Mouse (Mus musculus) megakaryocyte-erythroid progenitor cell, adult 5-6 weeks (primary cell): Measurements from ENCODE around the gene BC048562. TPM values are rescaled to one million over a fixed set of nuclear protein-coding genes. Genes with fewer than 3 reads are reported as not detected.

Experiments
- ATAC-seq: replicated peaks from 2 replicates; pipeline ENCODE4 v1.8.0; 2016; ENCODE audit warnings: mild to moderate bottlenecking, inconsistent platforms; ENCODE audit not compliant: severe bottlenecking, poor library complexity, low FRiP score, low TSS enrichment
- total RNA-seq, 2 experiments: library from RNA; stranded (forward) in 1 of 2; stranded (reverse) in 1 of 2; fragments of 200-1000, 215-1000 nt in 1 of 2; fragments of >200 nt in 1 of 2; fragmentation: Nextera tagmentation in 1 of 2; gene quantifications; 2 replicates each; pipeline ENCODE4 v1.2.3; 2014 to 2017

Gene BC048562
- total RNA-seq, 2 experiments from 2014 or later = not detected

DNA sequence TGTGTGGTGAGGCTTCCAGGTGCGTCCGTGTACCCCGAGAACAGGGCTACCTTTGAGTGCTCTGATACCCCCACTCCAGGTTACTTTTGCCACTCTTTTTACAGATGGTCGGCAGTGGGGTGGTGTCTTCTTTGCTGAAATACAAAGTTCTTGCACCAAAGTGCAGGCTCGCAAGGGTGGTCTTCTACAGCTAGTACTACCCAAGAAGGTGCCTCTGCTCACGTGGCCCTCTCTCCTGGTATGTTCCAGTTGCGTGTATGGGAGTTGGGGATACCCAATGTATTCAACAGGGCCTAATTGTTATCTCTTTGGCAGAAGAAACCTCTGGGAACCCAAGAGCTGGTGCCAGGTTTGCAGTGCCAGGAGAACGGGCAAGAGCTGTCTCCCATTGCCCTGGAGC, 57.0 kb downstream of the BC048562 start:
- ATAC-seq = no peak

DNA sequence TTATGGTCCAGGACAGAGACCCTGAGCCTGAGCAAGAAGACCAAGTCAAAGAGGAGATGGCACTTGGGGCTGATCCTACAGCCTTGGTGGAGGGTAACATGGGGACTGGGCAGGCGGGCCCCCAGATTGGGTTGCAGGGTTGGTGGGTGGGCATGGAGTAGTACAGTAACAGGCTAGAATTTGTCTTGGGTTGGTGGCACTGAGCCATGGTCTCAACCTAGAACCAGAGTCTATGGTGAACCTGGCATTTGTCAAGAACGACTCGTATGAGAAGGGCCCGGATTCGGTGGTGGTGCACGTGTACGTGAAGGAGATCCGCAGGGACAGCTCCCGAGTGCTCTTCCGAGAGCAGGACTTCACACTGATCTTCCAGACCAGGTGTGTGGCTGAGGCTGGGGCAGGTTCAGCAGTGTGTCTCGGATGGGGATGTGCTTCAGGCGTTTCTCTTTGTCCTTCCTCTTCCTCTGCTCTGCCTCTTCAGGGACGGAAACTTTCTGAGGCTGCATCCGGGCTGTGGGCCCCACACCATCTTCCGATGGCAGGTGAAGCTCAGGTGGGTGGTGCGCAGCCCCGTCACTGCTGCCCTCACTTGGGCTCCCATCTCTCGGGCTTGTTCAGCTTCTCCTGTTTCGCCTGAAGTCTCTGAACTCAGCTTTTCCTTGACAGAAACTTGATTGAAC, 58.0 kb downstream of the BC048562 start:
- ATAC-seq = no peak

DNA sequence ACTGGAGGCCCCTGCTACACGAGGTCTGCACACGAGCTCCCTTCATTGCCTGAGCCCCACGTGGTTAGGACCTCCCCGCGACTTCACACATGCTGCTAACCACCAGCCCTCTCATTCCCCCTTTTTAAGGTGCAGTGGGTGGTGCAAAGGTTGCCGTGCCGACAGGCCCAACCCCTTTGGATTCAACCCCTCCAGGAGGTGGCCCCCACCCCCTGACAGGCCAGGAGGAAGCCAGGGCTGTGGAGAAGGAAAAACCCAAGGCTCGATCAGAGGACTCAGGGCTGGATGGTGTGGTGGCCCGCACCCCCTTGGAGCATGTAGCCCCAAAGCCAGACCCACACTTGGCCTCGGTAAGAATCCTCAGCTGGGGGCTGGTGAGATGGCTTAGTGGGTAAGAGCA, 58.6 kb downstream of the BC048562 start:
- no peak for ATAC-seq

Other genes starting within 250 kb of the BC048562 start
- 5.5 and 7.4 TPM in 2 replicates for gene Bsn, start 246.1 kb upstream of the BC048562 start, total RNA-seq (2014; fragmentation: Nextera tagmentation)
- 2.3 and 2.9 TPM in 2 replicates for gene Bsn, start 246.1 kb upstream of the BC048562 start, total RNA-seq (2017)
- gene Dag1, start 172.5 kb upstream of the BC048562 start, total RNA-seq (2014; fragmentation: Nextera tagmentation) = 10.2 and 12.9 TPM in 2 replicates
- gene Dag1, start 172.5 kb upstream of the BC048562 start, total RNA-seq (2017) = 4.6 and 5.1 TPM in 2 replicates
- 3.1 and 5.0 TPM in 2 replicates for gene Nicn1, start 146.1 kb upstream of the BC048562 start, total RNA-seq (2014; fragmentation: Nextera tagmentation)
- gene Nicn1, start 146.1 kb upstream of the BC048562 start, total RNA-seq (2017) = 1.4 TPM in 1 of 2 replicates, not detected in the other
- 0.28 TPM in 1 of 2 replicates, not detected in the other for gene Amt, start 139.6 kb upstream of the BC048562 start, total RNA-seq (2014; fragmentation: Nextera tagmentation)
- gene Amt, start 139.6 kb upstream of the BC048562 start, total RNA-seq (2017) = 0.23 TPM in 1 of 2 replicates, not detected in the other
- gene Rhoa, start 130.4 kb upstream of the BC048562 start, total RNA-seq (2014; fragmentation: Nextera tagmentation) = 148 and 275 TPM in 2 replicates
- 249 and 303 TPM in 2 replicates for gene Rhoa, start 130.4 kb upstream of the BC048562 start, total RNA-seq (2017)
- 2.8 and 8.2 TPM in 2 replicates for gene Tcta, start 130.3 kb upstream of the BC048562 start, total RNA-seq (2014; fragmentation: Nextera tagmentation)
- gene Tcta, start 130.3 kb upstream of the BC048562 start, total RNA-seq (2017) = 1.4 and 4.3 TPM in 2 replicates
- 1,807 and 1,840 TPM in 2 replicates for gene Gpx1, start 97.6 kb upstream of the BC048562 start, total RNA-seq (2014; fragmentation: Nextera tagmentation)
- 887 and 925 TPM in 2 replicates for gene Gpx1, start 97.6 kb upstream of the BC048562 start, total RNA-seq (2017)
- gene Usp4, start 88.6 kb upstream of the BC048562 start, total RNA-seq (2014; fragmentation: Nextera tagmentation) = 131 and 136 TPM in 2 replicates
- gene Usp4, start 88.6 kb upstream of the BC048562 start, total RNA-seq (2017) = 62.4 and 84.2 TPM in 2 replicates
- gene 1700102P08Rik, start 43.7 kb upstream of the BC048562 start, total RNA-seq (2014; fragmentation: Nextera tagmentation) = 0.52 and 1.7 TPM in 2 replicates
- gene 1700102P08Rik, start 43.7 kb upstream of the BC048562 start, total RNA-seq (2017) = 4.3 TPM in 1 of 2 replicates, not detected in the other
- gene Ccdc36, start 8.0 kb upstream of the BC048562 start, total RNA-seq (2014; fragmentation: Nextera tagmentation) = not detected in 2 replicates
- gene Ccdc36, start 8.0 kb upstream of the BC048562 start, total RNA-seq (2017) = not detected in 2 replicates
- gene Ccdc71, start 24.0 kb downstream of the BC048562 start, total RNA-seq (2014; fragmentation: Nextera tagmentation) = 19.6 and 42.3 TPM in 2 replicates
- gene Ccdc71, start 24.0 kb downstream of the BC048562 start, total RNA-seq (2017) = 13.2 and 13.6 TPM in 2 replicates
- gene Klhdc8b, start 25.1 kb downstream of the BC048562 start, total RNA-seq (2014; fragmentation: Nextera tagmentation) = 8.0 and 29.6 TPM in 2 replicates
- gene Klhdc8b, start 25.1 kb downstream of the BC048562 start, total RNA-seq (2017) = 6.2 and 21.7 TPM in 2 replicates
- not detected in 2 replicates for gene Lamb2, start 43.3 kb downstream of the BC048562 start, total RNA-seq (2014; fragmentation: Nextera tagmentation)
- 0.66 TPM in 1 of 2 replicates, not detected in the other for gene Lamb2, start 43.3 kb downstream of the BC048562 start, total RNA-seq (2017)
- gene Usp19, start 54.1 kb downstream of the BC048562 start, total RNA-seq (2014; fragmentation: Nextera tagmentation) = 127 and 134 TPM in 2 replicates
- gene Usp19, start 54.1 kb downstream of the BC048562 start, total RNA-seq (2017) = 37.8 and 51.0 TPM in 2 replicates
- 356 and 390 TPM in 2 replicates for gene Qars, start 71.2 kb downstream of the BC048562 start, total RNA-seq (2014; fragmentation: Nextera tagmentation)
- gene Qars, start 71.2 kb downstream of the BC048562 start, total RNA-seq (2017) = 235 and 321 TPM in 2 replicates
- gene Qrich1, start 80.3 kb downstream of the BC048562 start, total RNA-seq (2014; fragmentation: Nextera tagmentation) = 115 and 171 TPM in 2 replicates
- gene Qrich1, start 80.3 kb downstream of the BC048562 start, total RNA-seq (2017) = 146 and 150 TPM in 2 replicates
- 430 and 507 TPM in 2 replicates for gene Impdh2, start 123.8 kb downstream of the BC048562 start, total RNA-seq (2014; fragmentation: Nextera tagmentation)
- 413 and 539 TPM in 2 replicates for gene Impdh2, start 123.8 kb downstream of the BC048562 start, total RNA-seq (2017)
- gene Ndufaf3, start 131.0 kb downstream of the BC048562 start, total RNA-seq (2014; fragmentation: Nextera tagmentation) = 21.9 and 31.1 TPM in 2 replicates
- gene Ndufaf3, start 131.0 kb downstream of the BC048562 start, total RNA-seq (2017) = 14.1 and 28.7 TPM in 2 replicates
- 119 and 182 TPM in 2 replicates for gene Dalrd3, start 133.4 kb downstream of the BC048562 start, total RNA-seq (2014; fragmentation: Nextera tagmentation)
- gene Dalrd3, start 133.4 kb downstream of the BC048562 start, total RNA-seq (2017) = 27.5 and 61.0 TPM in 2 replicates
- gene Wdr6, start 142.3 kb downstream of the BC048562 start, total RNA-seq (2014; fragmentation: Nextera tagmentation) = 33.2 and 34.7 TPM in 2 replicates
- gene Wdr6, start 142.3 kb downstream of the BC048562 start, total RNA-seq (2017) = 25.8 and 26.8 TPM in 2 replicates
- 2.6 and 3.2 TPM in 2 replicates for gene P4htm, start 161.2 kb downstream of the BC048562 start, total RNA-seq (2014; fragmentation: Nextera tagmentation)
- gene P4htm, start 161.2 kb downstream of the BC048562 start, total RNA-seq (2017) = 1.5 TPM in 1 of 2 replicates, not detected in the other
- 38.8 and 59.3 TPM in 2 replicates for gene Arih2, start 212.9 kb downstream of the BC048562 start, total RNA-seq (2014; fragmentation: Nextera tagmentation)
- gene Arih2, start 212.9 kb downstream of the BC048562 start, total RNA-seq (2017) = 61.5 and 65.1 TPM in 2 replicates
- gene Slc25a20, start 225.6 kb downstream of the BC048562 start, total RNA-seq (2014; fragmentation: Nextera tagmentation) = 15.2 and 16.4 TPM in 2 replicates
- 23.4 and 29.7 TPM in 2 replicates for gene Slc25a20, start 225.6 kb downstream of the BC048562 start, total RNA-seq (2017)